Mouse (Mus musculus) liver, embryonic 13.5 days (tissue): Measurements from ENCODE around the gene Vgll4. TPM values are rescaled to one million over a fixed set of nuclear protein-coding genes. Genes with fewer than 3 reads are reported as not detected.
A peak's percentile ranks its signal among the peaks of the same experiment; 100 is the strongest.

Experiments used
- ATAC-seq: fragments of 200-750 bp; cut with Nextera tagmentation; 2 replicates; pipeline ENCODE4 v1.8.0; 2017; ENCODE audit warnings: low read depth, mild to moderate bottlenecking, moderate number of reproducible peaks, moderate library complexity
- DNase-seq: peaks from one replicate; pipeline ENCODE4 v3.0.0; 2022
- H3K27ac ChIP-seq: fragments of 300-500 bp; sonication (generic); 2 replicates; pipeline ENCODE4 v1.5.1; 2015; ENCODE audit warnings: moderate library complexity, mild to moderate bottlenecking, inconsistent platforms
- H3K27me3 ChIP-seq: fragments of 300-500 bp; sonication (generic); 2 replicates; pipeline ENCODE4 v1.6.1; 2015; ENCODE audit warnings: mild to moderate bottlenecking, inconsistent platforms
- H3K36me3 ChIP-seq: fragments of 300-500 bp; sonication (generic); 2 replicates; pipeline ENCODE4 v1.6.1; 2015; ENCODE audit warnings: mild to moderate bottlenecking, inconsistent platforms
- H3K4me1 ChIP-seq: fragments of 300-500 bp; sonication (generic); replicated peaks from 2 replicates; pipeline ENCODE4 v1.6.1; 2015; ENCODE audit warnings: inconsistent platforms
- H3K4me2 ChIP-seq: fragments of 300-500 bp; sonication (generic); 2 replicates; pipeline ENCODE4 v1.6.1; 2015; ENCODE audit warnings: inconsistent platforms, mild to moderate bottlenecking, moderate library complexity
- H3K4me3 ChIP-seq: fragments of 300-500 bp; sonication (generic); replicated peaks from 2 replicates; pipeline ENCODE4 v1.5.1; 2015; ENCODE audit warnings: mild to moderate bottlenecking, inconsistent platforms
- H3K9ac ChIP-seq: fragments of 300-500 bp; sonication (generic); 2 replicates; pipeline ENCODE4 v1.6.1; 2015; ENCODE audit warnings: mild to moderate bottlenecking, inconsistent platforms
- H3K9me3 ChIP-seq: fragments of 300-500 bp; sonication (generic); replicated peaks from 2 replicates; pipeline ENCODE4 v1.6.1; 2016; ENCODE audit warnings: inconsistent platforms
- WGBS: fragments of 180-500 bp; shearing (Covaris S2); methylation state at CpG from one replicate; pipeline ENCODE4 v1.1.7; 2015; ENCODE audit not compliant: insufficient replicate concordance; 5-methylcytosine and 5-hydroxymethylcytosine counted together
- polyA plus RNA-seq: library from polyadenylated mRNA; unstranded; fragments of >200 nt; fragmentation: Nextera tagmentation; extraction: Ambion mirVana; gene quantifications from 2 replicates; pipeline ENCODE4 v1.2.1, GENCODE M21; 2015

Vgll4 gene
- polyA plus RNA-seq, 1 experiment from 2014 or later: 13.9 TPM

GRCm38 (mm10) chr6:114849787-114850186 is 120.0 kb downstream of the Vgll4 start:
- H3K4me3 ChIP-seq: no peak overlapping the region
- H3K27ac ChIP-seq: no peak overlapping the region
- H3K9ac ChIP-seq: no peak overlapping the region
- no peaks in the 10 kb centered on the region for H3K9me3 ChIP-seq
- DNase-seq (no peak), ATAC-seq (no peak)
- WGBS: 62% methylated on average over 8 of the region's 8 CpGs
- no peaks in the 10 kb centered on the region for H3K36me3 ChIP-seq
- peaks cover 23% of the 10 kb centered on the region for H3K4me1 ChIP-seq
- no peaks in the 10 kb centered on the region for H3K27me3 ChIP-seq
- H3K4me2 ChIP-seq: no peak overlapping the region

GRCm38 (mm10) chr6:114848761-114849160 is 121.0 kb downstream of the Vgll4 start:
- H3K4me3 ChIP-seq: no peak overlapping the region
- no peak overlapping the region for H3K9ac ChIP-seq
- 16% methylated on average over 7 of the region's 7 CpGs for WGBS
- H3K9me3 ChIP-seq: no peaks in the 10 kb centered on the region
- H3K27me3 ChIP-seq: no peaks in the 10 kb centered on the region
- no peak for DNase-seq
- H3K27ac ChIP-seq: no peak overlapping the region
- H3K4me1 ChIP-seq: peaks cover 23% of the 10 kb centered on the region
- no peaks in the 10 kb centered on the region for H3K36me3 ChIP-seq
- ATAC-seq: no peak
- H3K4me2 ChIP-seq: no peak overlapping the region

DNA sequence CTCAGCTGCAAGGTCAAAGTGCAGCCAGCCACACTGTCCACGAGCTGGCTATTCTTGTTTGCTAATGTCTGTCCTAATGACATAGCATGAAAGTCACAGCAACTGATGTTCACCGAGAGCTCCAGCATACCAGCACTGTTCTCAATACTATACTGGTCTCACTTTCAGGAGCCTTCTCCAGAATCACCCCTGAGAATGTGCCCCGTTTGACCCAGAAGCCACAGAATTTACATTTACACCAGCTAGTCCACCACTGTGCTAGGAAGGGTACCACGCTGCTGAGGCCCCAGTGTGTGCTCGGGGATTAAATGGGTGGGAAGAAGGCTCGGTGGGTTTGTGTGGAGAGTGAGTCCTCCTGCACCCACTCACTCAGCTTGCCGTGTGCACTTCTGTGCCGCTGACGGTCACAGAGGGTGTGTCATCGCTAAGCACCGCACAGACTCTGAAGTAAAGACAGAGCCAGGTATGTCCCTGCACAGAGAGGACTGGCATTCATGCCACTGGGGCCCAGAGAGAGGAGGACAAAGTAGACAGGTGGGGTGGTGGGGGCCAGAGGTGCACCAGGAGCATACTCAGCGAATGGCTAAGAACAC is 122.1 kb downstream of the Vgll4 start:
- Histone ChIP-seq H3K36me3 (no peaks in the 10 kb centered on the region), H3K9me3 (no peaks in the 10 kb centered on the region), H3K4me2 (no peak overlapping the region), H3K27ac (no peak overlapping the region), H3K27me3 (no peaks in the 10 kb centered on the region), H3K4me3 (no peak overlapping the region), H3K4me1 (peaks cover 23% of the 10 kb centered on the region), H3K9ac (no peak overlapping the region)
- WGBS: 69% methylated on average over 12 of the region's 12 CpGs
- ATAC-seq: no peak
- DNase-seq: no peak

- H3K36me3 ChIP-seq: no peaks in the 10 kb centered on the region
- H3K4me1 ChIP-seq: peaks cover 23% of the 10 kb centered on the region
- no peaks in the 10 kb centered on the region for H3K27me3 ChIP-seq
- no peak overlapping the region for H3K27ac ChIP-seq
- DNase-seq (no peak), ATAC-seq (no peak)
- no peak overlapping the region for H3K9ac ChIP-seq
- H3K4me3 ChIP-seq: no peak overlapping the region
- WGBS: 61% methylated on average over 4 of the region's 4 CpGs
- no peak overlapping the region for H3K4me2 ChIP-seq
- H3K9me3 ChIP-seq: no peaks in the 10 kb centered on the region
These were observed 123.5 kb downstream of the Vgll4 start for GRCm38 (mm10) chr6:114846153-114846772.

DNA sequence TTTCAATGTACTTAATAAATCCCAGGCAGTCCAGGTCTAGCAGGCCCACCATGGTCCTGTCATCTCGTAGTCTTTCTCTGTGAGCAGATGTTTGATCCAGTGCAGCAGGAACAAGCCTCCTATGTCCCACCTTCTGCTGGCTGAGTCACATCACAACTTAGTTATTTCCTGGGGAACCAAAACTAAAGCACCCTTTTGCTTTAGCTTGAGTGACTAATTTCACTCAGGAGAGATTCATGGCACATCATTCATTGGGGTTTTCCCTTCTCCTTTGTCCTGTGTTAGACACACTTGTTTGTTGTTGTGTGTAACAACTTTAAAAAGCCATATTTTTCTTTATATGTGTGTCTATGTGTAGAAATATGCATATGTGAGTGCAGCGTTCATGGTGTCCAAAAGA is 126.9 kb downstream of the Vgll4 start:
- 76% methylated on average over 2 of the region's 2 CpGs for WGBS
- H3K9ac ChIP-seq: no peak overlapping the region

GRCm38 (mm10) chr6:114842131-114842530 is 127.7 kb downstream of the Vgll4 start:
- H3K4me3 ChIP-seq: no peak overlapping the region
- H3K36me3 ChIP-seq: no peaks in the 10 kb centered on the region
- H3K27ac ChIP-seq: no peak overlapping the region
- no peak for DNase-seq
- no peak for ATAC-seq
- H3K4me1 ChIP-seq: peaks cover 16% of the 10 kb centered on the region
- 45% methylated on average over 3 of the region's 3 CpGs for WGBS
- H3K4me2 ChIP-seq: no peak overlapping the region
- no peaks in the 10 kb centered on the region for H3K27me3 ChIP-seq
- H3K9me3 ChIP-seq: no peaks in the 10 kb centered on the region
- H3K9ac ChIP-seq: no peak overlapping the region

More for the DNA sequence above, 126.9 kb downstream of the Vgll4 start:
- Histone ChIP-seq H3K27ac (no peak overlapping the region), H3K4me1 (peaks cover 22% of the 10 kb centered on the region), H3K27me3 (no peaks in the 10 kb centered on the region), H3K4me2 (no peak overlapping the region), H3K36me3 (no peaks in the 10 kb centered on the region), H3K4me3 (no peak overlapping the region), H3K9me3 (no peaks in the 10 kb centered on the region)
- no peak for DNase-seq
- ATAC-seq: no peak

- no peak overlapping the region for H3K27ac ChIP-seq
- no peaks in the 10 kb centered on the region for H3K27me3 ChIP-seq
- DNase-seq (no peak), ATAC-seq (no peak)
- 55% methylated on average over 7 of the region's 7 CpGs for WGBS
- H3K9me3 ChIP-seq: no peaks in the 10 kb centered on the region
- no peak overlapping the region for H3K4me3 ChIP-seq
- H3K36me3 ChIP-seq: no peaks in the 10 kb centered on the region
- no peak overlapping the region for H3K4me2 ChIP-seq
- H3K9ac ChIP-seq: no peak overlapping the region
- H3K4me1 ChIP-seq: peaks cover 13% of the 10 kb centered on the region
These were observed 129.8 kb downstream of the Vgll4 start for GRCm38 (mm10) chr6:114840012-114840411.

- Histone ChIP-seq H3K4me1 (peaks cover 18% of the 10 kb centered on the region), H3K9me3 (no peaks in the 10 kb centered on the region), H3K4me3 (no peak overlapping the region), H3K4me2 (no peak overlapping the region), H3K9ac (no peak overlapping the region), H3K27me3 (no peaks in the 10 kb centered on the region), H3K27ac (no peak overlapping the region), H3K36me3 (no peaks in the 10 kb centered on the region)
- ATAC-seq (no peak), DNase-seq (no peak)
- WGBS: 57% methylated on average over 4 of the region's 4 CpGs
These were observed 130.9 kb downstream of the Vgll4 start for GRCm38 (mm10) chr6:114838872-114839271.

DNA sequence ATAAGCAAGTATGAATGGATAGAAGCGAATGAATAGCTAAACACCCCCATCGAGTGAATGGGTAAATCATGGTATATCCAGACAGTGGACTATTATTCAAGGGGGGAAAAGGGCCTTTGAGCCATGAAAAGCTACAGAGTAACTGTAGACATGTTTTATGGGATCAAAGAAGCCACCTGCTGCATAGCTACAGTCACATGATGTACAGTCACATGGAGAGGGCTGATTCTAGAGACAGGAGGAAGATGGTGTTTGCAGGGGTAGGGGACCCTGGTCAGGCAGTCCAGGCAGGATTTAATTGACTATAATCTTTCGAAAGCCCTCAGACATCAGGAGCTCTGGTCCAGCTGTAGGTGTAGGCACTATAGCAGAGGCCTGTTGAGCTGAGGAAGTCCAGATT is 133.4 kb downstream of the Vgll4 start:
- H3K27ac ChIP-seq: no peak overlapping the region
- H3K9ac ChIP-seq: no peak overlapping the region
- peaks cover 33% of the 10 kb centered on the region for H3K4me1 ChIP-seq
- H3K36me3 ChIP-seq: no peaks in the 10 kb centered on the region
- H3K27me3 ChIP-seq: no peaks in the 10 kb centered on the region
- WGBS: 69% methylated on average over 3 of the region's 3 CpGs
- no peaks in the 10 kb centered on the region for H3K9me3 ChIP-seq
- H3K4me2 ChIP-seq: no peak overlapping the region
- DNase-seq (no peak), ATAC-seq (no peak)
- H3K4me3 ChIP-seq: no peak overlapping the region

DNA sequence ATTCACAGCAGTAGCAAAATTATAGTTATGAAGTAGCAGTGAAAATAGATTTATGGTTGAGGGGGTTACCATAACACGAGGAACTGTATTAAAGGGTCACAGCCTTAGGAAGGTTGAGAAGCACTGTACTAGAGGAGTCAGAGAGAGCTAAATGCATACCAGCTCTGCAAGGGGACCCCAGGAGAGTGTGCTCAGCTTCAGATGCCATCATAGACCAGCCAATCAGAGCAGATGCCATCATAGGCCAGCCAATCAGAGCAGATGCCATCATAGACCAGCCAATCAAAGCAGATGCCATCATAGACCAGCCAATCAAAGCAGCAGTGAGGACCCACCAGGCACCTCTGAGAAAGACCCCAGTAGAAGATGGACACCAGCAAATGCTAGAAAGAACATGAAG is 134.0 kb downstream of the Vgll4 start:
- 54% methylated on average over 1 of the region's 1 CpGs for WGBS
- Histone ChIP-seq H3K36me3 (no peaks in the 10 kb centered on the region), H3K9me3 (no peaks in the 10 kb centered on the region), H3K4me1 (peaks cover 33% of the 10 kb centered on the region), H3K27ac (no peak overlapping the region), H3K4me2 (no peak overlapping the region), H3K4me3 (no peak overlapping the region), H3K27me3 (no peaks in the 10 kb centered on the region), H3K9ac (no peak overlapping the region)
- DNase-seq: no peak
- no peak for ATAC-seq

GRCm38 (mm10) chr6:114835344-114835743 is 134.4 kb downstream of the Vgll4 start:
- ATAC-seq (no peak), DNase-seq (no peak)
- 75% methylated on average over 7 of the region's 7 CpGs for WGBS
- Histone ChIP-seq H3K4me1 (peaks cover 33% of the 10 kb centered on the region), H3K4me3 (no peak overlapping the region), H3K27me3 (no peaks in the 10 kb centered on the region), H3K9me3 (no peaks in the 10 kb centered on the region), H3K9ac (no peak overlapping the region), H3K4me2 (no peak overlapping the region), H3K27ac (no peak overlapping the region), H3K36me3 (no peaks in the 10 kb centered on the region)

- no peak overlapping the region for H3K4me2 ChIP-seq
- no peak overlapping the region for H3K9ac ChIP-seq
- no peaks in the 10 kb centered on the region for H3K9me3 ChIP-seq
- no peak overlapping the region for H3K27ac ChIP-seq
- H3K36me3 ChIP-seq: no peaks in the 10 kb centered on the region
- DNase-seq (no peak), ATAC-seq (peak; percentile 51; the same call in 1 of the 2 replicates)
- no peaks in the 10 kb centered on the region for H3K27me3 ChIP-seq
- peaks cover 22% of the 10 kb centered on the region for H3K4me1 ChIP-seq
- H3K4me3 ChIP-seq: no peak overlapping the region
- WGBS: 55% methylated on average over 4 of the region's 4 CpGs
These were observed 135.9 kb downstream of the Vgll4 start for GRCm38 (mm10) chr6:114833791-114834346.
